Mouse (Mus musculus): ENCODE measurements around the gene Rhobtb1.

- TF ChIP-seq CTCF (IDR thresholded peaks at IDR 0.05; ENCODE audit: control insufficient read depth, insufficient read depth, insufficient replicate concordance, low read depth, low read length) (no peak), POLR2A (IDR thresholded peaks at IDR 0.05; ENCODE audit: control insufficient read depth, low read depth, low read length) (no peak)
These were observed 182.0 kb downstream of the Rhobtb1 start for GRCm38 (mm10) chr10:69333212-69333611.

Measured in testis, adult 2 months (tissue).